Mouse (Mus musculus) embryonic fibroblast, embryonic 13.5 days (primary cell): ENCODE results near the gene Ccdc85c.

ENCODE experiments used
- CTCF ChIP-seq: IDR thresholded peaks from 2 replicates; pipeline ENCODE4 v1.5.1; 2011; ENCODE audit warnings: mild to moderate bottlenecking, control low read depth, low read length, moderate library complexity, borderline replicate concordance; ENCODE audit not compliant: insufficient read depth
- POLR2A ChIP-seq: IDR thresholded peaks from 2 replicates; pipeline ENCODE4 v1.6.1; 2011; ENCODE audit warnings: low read depth, mild to moderate bottlenecking, control low read depth, low read length, moderate library complexity

- TF ChIP-seq CTCF, result no peak
- TF ChIP-seq POLR2A, result no peak
These were observed 3.0 kb downstream of the Ccdc85c start for GRCm38 (mm10) chr12:108272143-108272635.
